13 mouse cellular contexts compared by ENCODE assay signal in the genomic region with DNA sequence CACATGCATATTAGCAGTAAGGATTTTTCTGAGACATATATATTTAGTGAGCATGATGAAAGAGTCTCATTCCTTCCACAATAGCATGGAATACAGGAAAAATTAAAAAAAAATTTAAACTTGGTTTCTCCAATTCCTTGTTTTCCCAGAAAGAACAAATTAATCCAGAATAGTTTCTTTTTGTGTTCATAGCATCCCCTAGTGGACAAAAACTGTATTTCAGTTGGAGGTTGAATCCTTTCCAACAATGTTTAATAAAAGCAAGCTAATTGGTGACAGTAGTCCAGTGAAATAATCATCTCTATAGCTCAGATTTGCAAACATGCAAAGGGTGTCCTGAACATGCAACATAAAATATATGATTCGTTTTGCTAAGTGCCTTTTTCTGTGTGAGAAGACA.
DNase-seq lines count a peak whose midpoint lies in the region; TF ChIP-seq lines count a peak whose summit lies in the region.
"Had no signal": no experiment of that assay in that cellular context is flagged by ENCODE, and none has a peak within 500 bp of the region (broad histone marks: within the 10 kb centered on the region; RNA-seq: fewer than 3 reads in every experiment).

No protein-coding gene starts in this region.

- H3K36me3 ChIP-seq in CH12.LX (replicated peaks in 1 of 2; ENCODE audit: control insufficient read depth in 1 of 2, insufficient read depth in 1 of 2, low read length in 1 of 2) = no peaks in the 10 kb centered on the region
- H3K36me3 ChIP-seq: forebrain, embryonic 10.5 days had no signal

- H3K9ac ChIP-seq in CH12.LX (ENCODE audit: insufficient read depth, low read depth) = no peak overlapping the region

- H3K4me3 ChIP-seq in CH12.LX (replicated peaks in 1 of 3; ENCODE audit: low read depth in 2 of 3, low read length in 2 of 3, poor library complexity in 1 of 3) = no peak overlapping the region
- H3K4me3 ChIP-seq: forebrain, embryonic 10.5 days had no signal

- no peaks in the 10 kb centered on the region for H3K27me3 ChIP-seq in CH12.LX (replicated peaks)

- peak in 1 of 2 experiments; percentile 70; a peak in 2 of 4 replicates for TF ChIP-seq CTCF in CH12.LX (conservative IDR thresholded peaks at IDR 0.05 in 1 of 2, IDR thresholded peaks at IDR 0.05 in 1 of 2; ENCODE audit: low read depth in 2 of 2, low read length in 2 of 2)

- H3K9me3 ChIP-seq in CH12.LX (replicated peaks; ENCODE audit: low read length) = no peaks in the 10 kb centered on the region
- H3K9me3 ChIP-seq: forebrain, embryonic 10.5 days had no signal

- H3K4me2 ChIP-seq in CH12.LX (ENCODE audit: insufficient read depth, low read depth, poor library complexity, severe bottlenecking) = no peak overlapping the region
- H3K4me2 ChIP-seq: heart, embryonic 11.5 days had no signal

- TF ChIP-seq RAD21 in CH12.LX (IDR thresholded peaks at IDR 0.05; ENCODE audit: low read depth, low read length) = peak; percentile 9; the same call in 1 of the 2 replicates

- DNase-seq in cerebellum, adult 9-10 months = peak; percentile 41
- DNase-seq in cerebellum, adult 11 months = no peak
- DNase-seq in layer of hippocampus, adult 9-10 months (ENCODE audit: low spot score) = peak; percentile 69
- DNase-seq in layer of hippocampus, postnatal 10 days (ENCODE audit: low spot score in 2 of 2) = no peak
- DNase-seq in CH12.LX (ENCODE audit: extremely low read depth) = no peak
- DNase-seq in embryo, embryonic 11.5 days (ENCODE audit: low read depth, low spot score) = peak; percentile 3
- no peak for DNase-seq in thymus, postnatal 36 days
- no peak for DNase-seq in thymus, postnatal 14 days
- DNase-seq: B cell, adult 2 months; cerebellum, adult 18-20 months; kidney, adult 11 months had no signal

- no peak for TF ChIP-seq POLR2A in CH12.LX (IDR thresholded peaks at IDR 0.05; ENCODE audit: low read depth, low read length)

- no peak overlapping the region for H3K27ac ChIP-seq in CH12.LX (ENCODE audit: insufficient read depth, low read depth)
- H3K27ac ChIP-seq: forebrain, embryonic 10.5 days had no signal

- H3K79me2 ChIP-seq in CH12.LX (replicated peaks; ENCODE audit: control insufficient read depth, extremely low read depth, insufficient read depth, poor library complexity, severe bottlenecking) = no peaks in the 10 kb centered on the region

- dilution Hi-C loops in CH12.LX (cut with MboI; ENCODE audit: extremely low pct_ligation_motif_present, extremely low pct_unique_long_range_greater_than_20kb, low sequenced_read_pairs) = no loop called here

- no peaks in the 10 kb centered on the region for H3K4me1 ChIP-seq in CH12.LX (ENCODE audit: control insufficient read depth in 1 of 2, insufficient read depth in 2 of 2)
- H3K4me1 ChIP-seq: forebrain, embryonic 10.5 days had no signal

- in situ Hi-C loops in CH12.LX (cut with MboI; ENCODE audit: low pct_ligation_motif_present, low pct_unique_long_range_greater_than_20kb, low sequenced_read_pairs) = no loop called here

- no peak for TF ChIP-seq EP300 in CH12.LX (IDR thresholded peaks at IDR 0.05; ENCODE audit: low read length)

TF ChIP-seq in CH12.LX, 34 proteins besides CTCF, POLR2A, EP300 and RAD21:
- TF ChIP-seq ELF1 (IDR thresholded peaks at IDR 0.05; ENCODE audit: low read depth, low read length) (no peak), RCOR1 (conservative IDR thresholded peaks at IDR 0.05; ENCODE audit: low read depth, low read length) (no peak), MYC (IDR thresholded peaks at IDR 0.05; ENCODE audit: low read depth, low read length) (no peak), PAX5 (IDR thresholded peaks at IDR 0.05; ENCODE audit: low read length) (no peak), POLR2AphosphoS2 (IDR thresholded peaks at IDR 0.05; ENCODE audit: low read depth, low read length) (no peak), KAT2A (IDR thresholded peaks at IDR 0.05; ENCODE audit: insufficient replicate concordance, low read length) (no peak), NELFE (IDR thresholded peaks at IDR 0.05; ENCODE audit: low read depth, low read length) (no peak), ZNF384 (IDR thresholded peaks at IDR 0.05; ENCODE audit: low read depth, low read length) (no peak), GABPA (IDR thresholded peaks at IDR 0.05; ENCODE audit: insufficient replicate concordance, low read depth, low read length) (no peak), USF1 (IDR thresholded peaks at IDR 0.05; ENCODE audit: low read depth, low read length) (no peak), BHLHE40 (IDR thresholded peaks at IDR 0.05; ENCODE audit: low read depth, low read length) (no peak), MAFK (IDR thresholded peaks at IDR 0.05; ENCODE audit: insufficient replicate concordance, low read length) (no peak), SMC3 (IDR thresholded peaks at IDR 0.05; ENCODE audit: low read depth, low read length) (no peak), CHD1 (IDR thresholded peaks at IDR 0.05; ENCODE audit: low read depth, low read length) (no peak), E2F4 (IDR thresholded peaks at IDR 0.05; ENCODE audit: insufficient replicate concordance, low read depth, low read length) (no peak), NRF1 (IDR thresholded peaks at IDR 0.05; ENCODE audit: low read depth, low read length) (no peak), HCFC1 (IDR thresholded peaks at IDR 0.05; ENCODE audit: low read depth, low read length) (no peak), MXI1 (IDR thresholded peaks at IDR 0.05; ENCODE audit: low read depth, low read length) (no peak)

Comparison
In these comparisons a context has a peak if more than half of its experiments do, and no peak if none do; other contexts are left out.
1. DNase-seq: peak in cerebellum, adult 9-10 months (single experiment), layer of hippocampus, adult 9-10 months (single experiment) and embryo, embryonic 11.5 days (single experiment); none in cerebellum, adult 11 months (single experiment), layer of hippocampus, postnatal 10 days (0 of 2), CH12.LX (single experiment), thymus, postnatal 36 days (0 of 2) and thymus, postnatal 14 days (single experiment).